Mouse (Mus musculus): ENCODE measurements around the gene Scd3. TPM values are rescaled to one million over a fixed set of nuclear protein-coding genes. Genes with fewer than 3 reads are reported as not detected.

The Scd3 gene
- under 1 TPM; 0.62 TPM for total RNA-seq (2021)
- long read RNA-seq, experiment 1 = 0 reads
- long read RNA-seq, experiment 2 = 0 reads

DNA sequence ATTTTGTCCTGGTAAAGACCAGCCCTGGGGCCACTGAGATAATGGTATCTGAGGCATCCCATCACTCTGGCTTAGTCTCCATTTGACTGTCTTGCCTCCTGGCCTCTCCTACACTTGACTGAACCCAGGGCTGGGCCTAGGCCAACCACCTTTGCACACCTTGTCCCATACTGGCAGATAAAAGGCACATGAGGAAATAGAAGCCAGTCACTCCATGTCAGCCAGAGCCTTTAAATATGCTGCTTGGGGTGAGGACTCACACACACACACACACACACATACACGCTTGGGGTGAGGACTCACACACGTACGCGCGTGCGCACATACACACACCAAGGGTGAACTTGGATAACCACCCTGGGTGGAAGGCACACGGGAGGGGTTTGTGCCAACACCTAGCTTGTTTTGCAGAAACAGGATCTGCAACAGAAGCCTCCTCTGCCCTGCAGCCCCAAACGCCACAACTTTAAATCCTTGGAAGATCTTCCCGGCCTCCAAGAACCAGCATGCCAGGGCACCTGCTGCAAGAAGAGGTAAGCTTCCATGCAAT lies at the start of gene Scd3:
TSS of gene Scd3 (plus strand) at position 255 of the 550 bp plus-strand sequence.
- DNase-seq (ENCODE audit: low spot score in 2 of 2) = no peak

DNA sequence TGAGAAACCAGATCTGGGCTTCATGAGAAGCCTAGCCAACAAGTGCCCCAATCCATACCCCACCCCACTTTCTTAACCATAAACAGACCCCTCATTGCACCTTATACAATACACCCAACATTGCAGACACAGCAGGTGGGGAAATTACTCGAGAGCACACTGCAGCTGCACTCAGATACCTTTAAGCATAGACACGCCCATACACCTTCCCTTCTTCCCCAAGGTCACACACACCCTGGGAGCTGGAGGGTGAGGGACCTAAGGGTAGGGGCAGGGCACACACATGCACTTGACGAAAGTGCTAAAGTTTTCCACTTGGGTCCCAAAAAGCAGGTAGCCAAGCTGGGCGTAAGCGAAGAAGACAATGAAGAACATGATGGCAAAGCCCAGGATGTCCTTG lies 49.3 kb upstream of the Scd3 start:
- no peak for DNase-seq (ENCODE audit: low spot score in 2 of 2)

DNA sequence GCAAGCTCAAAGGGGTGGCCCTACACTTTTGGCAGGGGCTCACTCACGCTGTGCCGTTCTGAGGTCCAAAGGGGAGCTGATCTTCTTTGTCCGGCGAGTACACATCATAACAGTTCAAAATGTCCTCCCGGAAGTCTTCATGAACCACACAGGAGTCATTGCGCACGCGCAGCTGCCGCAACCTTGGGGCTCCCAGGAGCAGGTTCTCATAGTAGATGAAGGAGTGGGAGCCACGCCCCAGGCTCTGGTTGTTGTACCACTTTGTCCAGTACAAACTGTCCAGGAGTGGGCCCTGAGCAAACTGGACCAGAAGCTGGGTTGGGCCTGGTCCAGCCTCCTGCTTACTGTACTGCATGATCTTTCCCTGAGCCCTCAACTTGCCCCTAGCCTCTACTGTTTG lies 46.1 kb upstream of the Scd3 start:
- DNase-seq (ENCODE audit: low spot score in 2 of 2) = no peak

DNA sequence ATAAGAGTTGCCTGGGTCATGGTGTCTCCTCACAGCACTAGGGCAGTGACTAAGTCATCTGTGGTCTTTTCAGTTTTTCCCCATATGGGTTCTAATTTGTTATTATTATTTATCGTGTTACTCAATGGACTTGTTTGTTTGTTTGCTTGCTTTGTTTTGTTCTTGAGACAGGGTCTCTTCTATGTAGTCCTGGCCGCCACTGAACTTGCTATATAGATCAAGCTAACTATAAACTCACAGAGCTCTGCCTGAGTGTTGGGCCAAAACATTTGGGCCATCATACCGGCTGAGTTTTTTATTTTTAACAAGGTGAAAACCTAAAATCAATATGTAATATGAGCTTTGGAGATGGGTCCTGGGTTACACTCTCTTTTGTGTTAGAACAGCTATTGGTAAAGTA lies 43.7 kb upstream of the Scd3 start:
- no peak for DNase-seq (ENCODE audit: low spot score in 2 of 2)

DNA sequence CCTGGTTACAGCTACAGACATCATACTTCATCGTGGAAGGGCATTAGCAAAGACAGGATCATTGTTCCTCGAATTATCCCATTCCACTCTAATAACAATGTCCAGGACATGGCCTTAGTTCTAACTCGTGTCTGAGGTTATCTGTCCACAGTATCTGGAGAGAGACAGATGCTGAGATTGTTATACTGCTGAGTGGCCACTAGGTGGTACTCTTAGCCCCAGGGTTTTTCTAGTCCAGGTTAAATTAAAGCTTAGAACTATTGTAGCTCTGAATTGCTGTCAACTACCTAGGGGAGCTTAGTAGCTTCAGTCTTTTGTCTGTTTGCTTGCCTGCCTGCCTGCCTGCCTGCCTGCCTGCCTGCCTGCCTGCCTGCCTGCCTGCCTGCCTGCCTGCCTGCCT lies 41.6 kb upstream of the Scd3 start:
- DNase-seq (ENCODE audit: low spot score in 2 of 2) = no peak

DNA sequence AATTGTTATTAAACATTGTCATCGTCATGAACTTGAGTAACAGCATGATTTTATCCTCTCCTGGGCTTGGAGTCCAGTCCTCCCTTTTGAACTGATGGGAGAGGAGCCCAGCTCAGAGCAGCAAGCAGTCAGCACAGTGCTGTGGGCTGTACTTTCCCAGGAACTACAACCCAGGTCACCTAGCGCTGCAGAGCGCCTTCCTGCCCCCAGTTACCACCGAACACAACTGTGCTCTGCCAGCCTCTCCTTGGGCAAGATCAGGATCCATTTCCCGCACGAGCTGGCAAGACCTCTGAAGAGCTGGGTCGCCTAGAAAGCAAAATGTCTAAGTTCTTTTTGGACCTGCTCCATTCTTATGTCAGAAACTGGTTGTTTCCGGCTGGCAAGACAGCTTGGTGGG lies 28.2 kb upstream of the Scd3 start:
- DNase-seq (ENCODE audit: low spot score in 2 of 2) = no peak

DNA sequence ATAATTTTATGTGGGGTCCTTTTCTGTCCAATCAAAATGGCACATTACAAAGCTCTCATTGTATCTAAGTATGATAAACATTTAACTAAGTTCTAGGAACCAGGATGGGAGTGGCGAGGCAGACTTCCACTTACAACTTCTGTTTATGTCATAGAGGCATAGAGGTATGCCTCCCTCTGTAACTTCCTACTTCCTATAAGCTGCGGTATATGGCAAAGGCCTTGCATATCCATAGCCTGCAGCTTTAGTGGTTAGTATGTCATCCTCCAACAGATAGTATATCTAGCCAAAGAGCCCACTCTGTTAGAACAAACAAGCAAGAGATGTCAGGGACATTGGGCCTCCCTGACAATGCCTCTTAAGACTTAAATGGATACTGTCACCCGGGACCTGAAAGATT lies 26.3 kb upstream of the Scd3 start:
- no peak for DNase-seq (ENCODE audit: low spot score in 2 of 2)

DNA sequence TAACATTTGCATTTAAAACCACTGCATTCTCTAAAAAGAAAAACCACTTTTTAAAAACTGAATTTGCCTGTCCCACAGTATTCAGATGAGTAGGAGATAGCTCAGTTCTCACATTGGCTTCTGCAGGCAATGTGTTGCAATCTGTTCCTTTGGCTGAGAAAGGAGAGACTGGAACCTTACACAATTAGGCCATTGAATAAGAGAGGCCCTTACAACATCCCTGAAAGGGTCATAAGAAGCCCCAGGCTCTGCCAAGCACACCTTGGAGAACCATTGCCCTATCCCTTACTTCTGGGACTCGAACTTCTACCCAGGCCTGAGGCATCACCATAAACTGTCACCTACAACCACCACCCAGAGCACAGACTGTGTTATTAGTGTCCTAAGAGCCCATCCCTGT lies 22.6 kb upstream of the Scd3 start:
- no peak for DNase-seq (ENCODE audit: low spot score in 2 of 2)

DNA sequence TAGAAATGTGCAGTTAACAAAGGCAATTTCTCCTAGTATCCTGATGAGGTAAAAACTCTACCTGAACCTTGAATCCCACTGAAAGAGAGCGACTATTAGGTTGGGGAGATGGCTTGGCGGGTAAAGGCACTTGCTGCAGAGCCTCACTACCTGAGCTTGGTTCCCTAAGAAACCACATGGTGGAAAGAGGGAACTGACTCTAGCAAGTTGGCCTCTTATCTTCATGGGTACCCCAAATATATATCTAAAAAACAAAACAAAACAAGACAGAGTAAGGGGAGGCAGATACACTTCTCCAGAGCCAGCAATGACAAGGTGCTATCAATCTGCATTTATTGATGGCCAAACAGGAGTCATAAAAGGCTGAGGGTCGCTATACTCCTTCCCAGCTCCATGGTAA lies 19.1 kb upstream of the Scd3 start:
- no peak for DNase-seq (ENCODE audit: low spot score in 2 of 2)

DNA sequence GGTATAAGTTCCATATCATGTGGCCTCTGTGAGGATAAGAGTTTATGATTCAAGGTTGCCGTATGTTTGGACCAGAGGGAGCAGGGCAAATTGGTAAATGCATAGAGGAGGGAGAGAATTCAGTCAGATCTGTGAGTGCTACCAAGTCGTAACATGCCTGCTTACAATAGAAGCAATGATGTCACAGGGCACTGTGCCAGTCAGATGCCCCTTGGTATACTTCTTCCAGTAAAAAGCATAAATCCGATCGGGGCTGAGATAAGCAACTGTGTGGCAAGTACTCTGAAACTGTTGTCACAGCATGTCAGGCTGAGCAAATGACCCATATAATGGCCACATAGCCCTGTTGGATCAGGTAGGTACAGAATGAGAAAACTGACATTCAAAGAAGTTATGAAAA lies 14.0 kb upstream of the Scd3 start:
- no peak for DNase-seq (ENCODE audit: low spot score in 2 of 2)

DNA sequence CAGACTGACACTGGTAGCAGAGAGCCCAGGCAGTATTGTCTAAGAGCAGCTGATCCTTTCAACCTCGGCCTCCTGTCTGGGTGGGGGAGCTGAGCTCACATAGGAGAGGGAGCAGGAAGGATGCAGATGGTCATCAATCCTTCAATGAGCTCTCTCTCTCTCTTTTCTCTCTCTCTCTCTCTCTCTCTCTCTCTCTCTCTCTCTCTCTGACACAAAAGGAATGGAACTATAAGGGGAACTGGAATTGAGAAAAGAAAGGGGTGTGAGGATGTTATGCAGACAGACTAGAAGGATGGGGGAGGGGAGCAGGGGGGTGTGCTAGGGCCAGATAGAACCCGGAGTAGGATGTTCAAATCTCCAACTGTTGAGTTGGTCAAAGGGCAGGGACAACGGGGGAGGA lies 10.7 kb upstream of the Scd3 start, which contains the start of gene Pkd2l1:
TSS of gene Pkd2l1 (minus strand) at position 101 of the 400 bp plus-strand sequence.
- no peak for DNase-seq (ENCODE audit: low spot score in 2 of 2)

DNA sequence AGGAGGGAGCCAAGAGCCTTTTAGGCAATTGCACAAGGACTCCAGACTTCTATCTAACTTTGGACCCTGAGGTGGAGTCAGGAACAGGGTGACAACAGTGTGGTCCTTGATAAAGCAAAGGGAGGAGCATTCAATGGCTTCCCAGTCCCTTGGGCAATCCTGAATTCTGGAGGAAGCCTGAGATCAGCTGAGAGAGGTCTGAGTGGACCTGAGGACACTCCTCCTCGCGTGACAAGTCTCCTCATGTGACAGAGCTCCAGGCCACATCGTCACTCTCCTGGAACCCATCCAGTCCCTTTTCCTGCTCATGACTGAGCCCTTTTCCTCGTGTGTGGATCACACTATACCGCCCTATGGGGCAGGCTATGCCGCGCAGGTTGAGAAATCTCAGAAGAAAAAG lies 9.2 kb upstream of the Scd3 start:
- no peak for DNase-seq (ENCODE audit: low spot score in 2 of 2)

DNA sequence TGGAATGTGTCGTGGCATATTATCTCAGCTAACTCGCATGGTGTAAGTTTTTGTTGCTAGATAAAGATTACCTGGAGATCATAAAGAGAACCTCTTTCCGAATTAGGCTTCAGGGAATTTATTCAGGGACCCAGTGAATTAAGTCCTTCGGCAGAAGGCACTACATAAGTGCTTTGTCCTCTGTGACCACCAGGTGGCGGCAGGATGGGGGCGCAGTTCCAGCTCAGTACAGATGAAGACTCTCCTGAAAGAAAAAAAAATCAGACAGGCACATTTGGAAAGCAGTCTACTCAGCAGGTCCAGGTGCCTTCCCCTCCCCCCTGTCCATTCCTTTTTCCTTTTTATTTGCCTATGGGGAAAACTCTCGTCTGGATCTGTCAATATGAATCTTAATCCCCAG lies 7.9 kb upstream of the Scd3 start:
- DNase-seq (ENCODE audit: low spot score in 2 of 2) = peak; percentile 66 to 78

DNA sequence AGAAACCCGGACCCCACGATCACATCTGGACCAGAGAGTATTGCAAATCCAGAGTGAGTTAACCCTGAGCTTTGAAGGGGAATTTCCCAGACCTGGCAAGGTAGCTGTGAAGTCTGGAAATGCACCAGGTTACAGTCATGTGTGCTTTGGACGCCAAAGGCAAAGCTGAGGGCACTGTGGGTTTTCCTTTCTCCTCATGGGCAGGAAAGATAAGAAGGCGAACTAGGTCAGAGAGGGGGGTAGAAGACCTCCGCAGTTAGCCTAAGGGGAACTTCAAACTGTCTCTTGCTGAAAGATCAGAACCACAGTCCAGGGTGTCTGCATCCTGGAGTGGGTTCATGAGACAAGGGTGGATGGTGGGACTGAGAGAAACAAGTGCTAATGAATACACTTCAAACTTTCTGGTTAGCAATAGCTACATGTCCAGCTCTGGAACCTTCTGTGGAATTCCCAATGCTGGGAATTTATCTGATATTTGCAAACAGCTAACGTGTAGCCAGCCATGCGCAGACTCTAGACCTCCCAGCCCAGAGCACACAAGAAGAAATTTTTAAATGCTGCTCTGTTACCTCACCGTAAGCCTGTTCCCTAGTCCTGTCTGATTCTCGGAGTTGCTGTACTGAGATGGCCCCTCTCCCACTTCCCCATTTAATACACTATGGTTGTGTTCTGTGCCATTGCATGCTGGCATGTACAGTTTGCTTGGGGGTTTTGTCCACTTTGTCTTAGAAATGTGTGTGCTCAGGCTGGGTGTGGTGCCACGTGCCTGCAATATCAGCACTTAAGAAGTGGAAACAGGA lies 5.8 kb upstream of the Scd3 start:
- no peak for DNase-seq (ENCODE audit: low spot score in 2 of 2)

DNA sequence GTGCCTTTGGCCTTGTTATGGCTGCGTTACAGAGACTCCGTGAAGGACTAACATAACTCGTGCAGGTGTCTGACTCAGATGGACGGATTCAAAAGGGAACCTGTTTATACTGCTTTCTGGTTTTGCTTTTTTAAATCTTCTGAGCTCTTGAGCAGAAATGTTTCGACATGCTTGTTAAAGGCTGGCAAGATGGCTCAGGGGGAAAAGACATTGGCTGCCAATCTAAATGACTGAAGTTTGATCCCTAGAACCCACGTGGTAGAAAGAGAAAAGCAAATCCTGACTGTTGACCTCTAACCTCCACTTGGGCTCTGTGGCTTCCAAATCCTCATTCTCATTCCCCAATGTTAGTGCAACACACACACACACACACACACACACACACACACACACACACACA lies 4.6 kb upstream of the Scd3 start:
- DNase-seq (ENCODE audit: low spot score in 2 of 2) = no peak

DNA sequence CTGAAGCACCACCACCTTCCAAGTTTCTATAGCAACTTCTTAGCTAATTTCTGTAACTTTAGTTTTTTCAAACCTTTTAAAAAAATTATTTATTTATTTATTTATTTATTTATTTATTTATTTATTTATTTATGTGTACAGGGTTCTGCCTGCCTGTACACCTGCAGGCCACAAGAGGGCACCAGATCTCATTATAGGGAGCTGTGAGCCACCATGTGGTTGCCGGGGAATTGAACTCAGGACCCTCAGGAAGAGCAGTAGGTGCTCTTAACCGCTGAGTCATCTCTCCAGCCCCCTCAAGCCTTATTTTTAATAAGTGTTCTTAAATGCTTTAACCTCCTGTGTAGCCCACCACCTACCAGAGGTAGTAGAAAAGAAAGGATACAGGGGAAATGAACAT lies 4.1 kb upstream of the Scd3 start:
- DNase-seq (ENCODE audit: low spot score in 2 of 2) = peak in 1 of 2 experiments; percentile 7

DNA sequence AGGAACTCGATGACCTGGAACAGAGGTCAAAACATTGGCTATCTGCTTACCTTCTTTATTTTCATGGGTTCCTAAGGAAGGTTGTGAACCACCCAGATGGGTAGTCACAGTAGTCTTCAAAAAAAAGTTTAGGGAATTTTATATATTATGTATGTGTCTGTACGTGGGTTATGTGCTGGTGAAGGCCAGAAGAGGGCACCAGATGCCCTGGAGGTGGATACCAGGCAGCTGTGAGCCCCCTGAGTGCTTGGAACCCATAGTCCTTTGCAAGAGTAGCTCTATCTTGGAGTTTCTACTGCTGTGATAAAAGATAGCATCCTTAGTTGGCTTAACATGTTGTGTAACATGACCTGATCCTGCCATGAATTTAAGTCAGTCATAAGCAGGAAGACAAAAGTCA lies 4.0 kb downstream of the Scd3 start:
- DNase-seq (ENCODE audit: low spot score in 2 of 2) = no peak

DNA sequence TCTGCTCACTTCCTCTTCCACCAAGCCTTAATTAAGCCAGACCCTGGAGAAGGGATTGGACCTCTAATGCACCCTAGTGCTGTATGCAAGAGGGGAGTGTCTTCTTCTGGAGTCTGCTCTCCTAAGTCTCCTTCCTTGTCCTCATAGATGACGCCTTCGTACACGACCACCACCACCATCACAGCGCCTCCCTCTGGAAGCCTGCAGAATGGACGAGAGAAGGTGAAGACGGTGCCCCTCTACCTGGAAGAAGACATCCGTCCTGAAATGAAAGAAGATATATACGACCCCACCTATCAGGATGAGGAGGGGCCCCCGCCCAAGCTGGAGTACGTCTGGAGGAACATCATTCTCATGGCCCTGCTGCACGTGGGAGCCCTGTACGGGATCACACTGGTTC lies 12.2 kb downstream of the Scd3 start:
- DNase-seq (ENCODE audit: low spot score in 2 of 2) = no peak

DNA sequence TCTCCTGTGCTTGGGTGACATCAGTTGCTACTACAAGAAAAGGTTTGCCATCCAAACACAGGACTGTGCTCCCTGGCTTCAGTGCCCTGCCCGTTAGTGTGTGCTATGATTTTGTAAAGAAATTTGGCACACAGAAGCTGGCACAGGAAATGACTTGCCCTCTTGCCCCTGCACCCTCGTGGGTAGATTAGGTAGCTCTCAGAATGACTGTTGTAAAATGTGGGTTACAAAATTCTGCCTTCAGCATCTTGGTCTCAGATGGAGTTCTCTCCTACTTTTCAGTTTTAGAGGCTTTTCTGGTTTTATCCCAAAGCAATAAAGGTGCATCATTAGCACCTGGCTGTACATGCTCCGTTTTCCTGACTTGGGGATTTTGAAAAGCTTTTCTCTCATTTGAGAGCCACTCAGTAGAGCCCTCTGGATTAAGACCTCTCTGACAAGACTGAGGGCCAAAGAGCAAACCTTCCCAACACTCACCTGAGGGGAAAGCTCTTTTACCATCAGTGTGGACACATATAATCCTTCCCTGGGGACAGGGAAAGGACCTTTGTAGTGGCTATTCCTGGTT lies 15.0 kb downstream of the Scd3 start:
- DNase-seq (ENCODE audit: low spot score in 2 of 2) = no peak

DNA sequence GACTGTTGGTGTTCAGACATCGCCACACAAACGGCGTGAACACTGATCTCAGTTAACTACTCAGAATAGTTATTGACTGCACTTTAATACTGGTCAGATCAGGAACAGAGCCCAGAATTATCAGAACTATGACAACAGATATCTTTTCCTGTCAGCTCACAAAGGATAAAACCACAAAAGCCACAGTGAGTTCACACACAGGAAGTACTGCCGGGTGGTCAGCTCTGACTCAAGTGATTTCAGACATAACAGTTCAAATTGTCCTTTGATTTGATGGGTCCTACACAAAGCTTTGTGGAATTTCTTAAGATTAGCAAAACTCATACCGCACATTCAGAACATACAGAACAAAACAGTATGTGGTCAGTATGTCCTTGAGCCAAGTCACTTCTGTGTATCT lies 22.7 kb downstream of the Scd3 start:
- no peak for DNase-seq (ENCODE audit: low spot score in 2 of 2)

DNA sequence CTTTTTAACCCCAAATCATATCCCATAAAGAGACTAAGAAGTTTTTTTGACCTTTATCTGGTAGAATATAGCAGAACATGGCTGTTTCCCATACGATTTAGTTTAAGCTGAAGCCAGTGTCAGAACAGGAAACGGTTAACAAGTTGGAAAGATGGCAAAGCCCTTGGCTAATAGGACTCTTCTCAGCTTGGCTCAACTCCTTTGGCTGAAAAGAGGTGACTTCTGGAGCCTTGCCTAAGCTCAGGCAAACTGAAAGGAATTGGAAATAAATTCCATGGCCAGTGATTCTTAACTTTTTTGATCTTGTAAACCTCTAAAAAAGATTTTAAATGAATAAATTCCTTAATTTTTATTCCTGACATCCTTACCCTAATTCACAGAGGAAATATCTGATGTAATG lies 26.7 kb downstream of the Scd3 start:
- no peak for DNase-seq (ENCODE audit: low spot score in 2 of 2)

DNA sequence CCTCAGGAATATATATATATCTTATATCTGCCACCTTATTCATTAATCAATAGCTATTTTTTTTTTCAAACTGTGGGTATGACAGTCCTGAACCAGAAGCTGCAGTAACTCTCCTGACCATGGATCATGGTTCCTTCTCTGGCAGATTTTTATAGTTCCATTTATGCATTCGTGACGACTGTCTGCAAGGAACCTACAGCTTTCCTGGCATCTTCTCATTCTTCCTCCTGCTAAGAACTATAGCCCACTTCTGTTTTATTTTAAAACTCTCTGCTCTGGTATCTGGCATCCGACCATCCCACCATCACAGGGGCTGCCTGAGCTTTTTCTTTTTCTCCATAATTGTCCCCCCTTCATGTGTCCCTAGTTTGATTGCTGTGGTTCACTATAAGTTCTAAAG lies 27.1 kb downstream of the Scd3 start:
- DNase-seq (ENCODE audit: low spot score in 2 of 2) = no peak
